Mouse (Mus musculus): Measurements from ENCODE around the gene Saal1.
"Not testable (repeated sequence)": the region's sequence is repeated elsewhere in the genome, so short reads cannot be mapped to it uniquely, and the experiment has no call there.

The Saal1 gene

DNA sequence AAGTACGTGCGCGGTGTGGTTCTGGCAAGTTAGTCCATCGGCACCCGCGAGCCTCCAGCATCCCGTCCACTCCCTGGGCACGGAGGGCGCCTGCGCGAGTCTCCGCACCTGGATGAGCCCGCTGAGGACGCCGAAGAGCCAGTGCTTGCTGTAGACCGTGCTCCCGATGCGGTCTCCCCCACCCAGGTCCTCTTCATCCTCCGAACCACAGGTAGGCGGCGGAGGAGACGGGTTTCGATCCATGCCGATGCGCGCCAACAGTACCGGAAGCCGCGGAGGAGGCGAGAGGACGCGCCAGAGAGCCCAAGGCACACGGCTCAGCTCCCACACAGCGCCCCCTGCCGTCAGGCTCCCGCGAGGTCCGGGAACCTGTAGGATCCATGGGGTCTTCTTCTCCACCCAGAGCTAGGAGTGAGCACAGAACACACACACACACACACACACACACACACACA lies at the start of gene Saal1:
Gene Saal1, minus strand, starts transcription at position 291 of the 455 bp plus-strand sequence.
- peak; percentile 84 to 92 for DNase-seq (ENCODE audit: low spot score in 2 of 2)

DNA sequence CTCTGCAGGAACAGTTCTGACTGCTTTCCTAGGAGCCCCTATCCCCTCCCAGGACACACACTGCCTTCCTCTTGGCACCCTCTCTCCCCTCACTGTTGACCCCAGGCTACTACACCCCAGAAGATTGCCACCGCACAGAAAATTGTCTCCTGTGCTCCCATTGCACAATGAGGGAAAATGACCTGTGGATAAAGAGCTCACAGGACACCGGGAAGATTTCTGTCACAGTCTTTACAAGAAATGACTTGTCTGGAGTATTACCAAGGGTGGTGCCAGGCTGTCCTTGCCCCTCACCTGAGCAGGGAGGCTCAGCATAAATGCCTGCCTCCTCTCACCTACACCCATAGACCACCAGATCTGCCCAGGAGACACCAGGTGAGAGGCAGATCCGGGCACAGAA lies 41.0 kb upstream of the Saal1 start, which contains the start of gene Saa2:
Gene Saa2, plus strand, starts transcription at position 301 of the 400 bp plus-strand sequence.
- DNase-seq (ENCODE audit: low spot score in 2 of 2), result no peak

DNA sequence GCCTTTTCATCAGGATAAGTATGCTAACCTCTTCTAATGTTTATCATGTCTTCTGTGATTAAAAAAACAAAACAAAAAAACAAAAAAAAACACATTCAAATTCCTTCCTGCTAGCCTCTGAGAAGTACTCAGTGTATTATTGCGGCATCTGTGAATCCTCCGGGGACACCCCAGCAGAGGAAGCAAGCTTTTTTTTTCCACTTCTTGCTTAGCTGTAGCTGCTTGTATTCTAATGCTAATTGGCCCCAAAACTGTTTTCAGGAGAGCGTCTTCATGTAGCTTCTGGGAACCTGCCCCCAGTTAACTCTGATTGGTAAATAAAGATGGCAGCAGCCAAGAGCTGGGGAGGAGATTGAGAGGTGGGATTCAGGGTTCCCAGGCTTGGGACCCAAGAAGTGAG lies 38.0 kb upstream of the Saal1 start:
- DNase-seq (ENCODE audit: low spot score in 2 of 2), result no peak

DNA sequence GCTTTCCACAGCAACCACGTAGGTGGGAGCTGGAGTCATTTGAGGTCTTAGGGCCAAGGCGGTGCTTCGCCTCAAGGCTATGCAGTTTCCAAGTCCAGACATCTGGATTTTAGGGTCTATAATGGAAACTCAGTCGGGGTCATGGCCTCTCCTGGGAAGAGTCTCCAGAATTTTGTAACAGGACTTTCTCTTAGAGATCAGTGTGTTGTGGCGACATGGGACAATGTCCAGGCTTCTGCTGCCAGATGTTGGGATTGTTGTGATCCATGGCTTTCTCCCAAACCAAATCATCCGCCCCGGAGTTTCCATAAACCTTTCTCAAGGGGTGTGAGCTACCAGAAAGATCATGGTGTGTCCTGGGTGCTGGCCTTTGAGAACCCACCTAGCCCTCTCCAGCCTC lies 35.9 kb upstream of the Saal1 start:
- no peak for DNase-seq (ENCODE audit: low spot score in 2 of 2)

GRCm38 (mm10) chr7:46745816-46746215 lies 35.3 kb upstream of the Saal1 start:
- no peak for DNase-seq (ENCODE audit: low spot score in 2 of 2)

DNA sequence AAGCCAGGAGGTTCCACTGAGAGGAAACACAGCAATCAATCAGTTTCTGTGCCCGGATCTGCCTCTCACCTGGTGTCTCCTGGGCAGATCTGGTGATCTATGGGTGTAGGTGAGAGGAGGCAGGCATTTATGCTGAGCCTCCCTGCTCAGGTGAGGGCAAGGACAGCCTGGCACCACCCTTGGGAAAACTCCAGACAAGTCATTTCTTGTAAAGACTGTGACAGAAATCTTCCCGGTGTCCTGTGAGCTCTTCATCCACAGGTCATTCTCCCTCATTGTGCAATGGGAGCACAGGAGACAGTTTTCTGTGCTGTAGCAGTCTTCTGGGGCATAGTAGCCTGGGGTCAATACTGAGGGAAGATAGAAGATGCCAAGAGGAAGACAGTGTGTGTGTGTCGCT lies 32.4 kb upstream of the Saal1 start, which contains the start of gene Saa1:
Gene Saa1, minus strand, starts transcription at position 101 of the 400 bp plus-strand sequence.
- DNase-seq (ENCODE audit: low spot score in 2 of 2), result not testable (repeated sequence)

DNA sequence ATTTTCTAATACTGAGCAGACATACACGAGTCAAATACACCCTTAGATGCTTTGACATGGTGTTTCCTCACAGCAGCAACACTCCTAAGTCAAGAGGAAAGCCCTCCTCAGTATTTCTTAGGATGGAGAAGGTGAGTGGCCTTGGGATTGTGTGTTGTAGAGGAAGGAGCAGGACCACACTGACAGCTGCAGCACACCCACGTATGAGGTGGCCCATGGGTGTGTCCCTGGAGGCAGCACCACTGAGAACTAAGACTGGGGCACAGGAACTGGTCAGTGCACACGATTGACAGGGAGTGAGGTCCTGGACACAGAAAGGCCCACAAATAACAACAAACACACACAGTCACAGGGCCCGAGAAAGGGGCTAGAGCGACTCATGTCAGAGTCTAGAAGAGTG lies 29.6 kb upstream of the Saal1 start:
- DNase-seq (ENCODE audit: low spot score in 2 of 2), result not testable (repeated sequence)

- no peak for DNase-seq (ENCODE audit: low spot score in 2 of 2)
These were observed 28.3 kb upstream of the Saal1 start for GRCm38 (mm10) chr7:46738561-46739460.

DNA sequence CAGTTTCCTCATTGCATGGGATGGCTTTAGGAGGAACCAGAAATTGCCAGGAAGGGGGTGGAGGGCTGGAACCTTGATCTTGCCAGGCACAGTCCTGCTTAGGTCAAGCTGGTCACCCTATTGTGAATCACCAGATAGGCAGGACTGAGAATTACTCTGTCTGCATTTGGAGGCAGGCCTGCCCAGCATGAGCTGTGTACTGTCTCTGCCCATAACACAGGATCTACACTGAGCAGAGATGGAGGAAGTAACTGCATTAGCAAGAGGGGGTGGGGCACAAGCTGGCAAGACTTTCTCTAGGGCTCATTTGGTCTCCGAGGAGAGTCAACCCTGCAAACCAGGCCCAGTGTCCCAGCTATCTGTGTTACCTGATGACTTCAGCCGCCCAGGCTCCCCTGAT lies 24.5 kb upstream of the Saal1 start:
- no peak for DNase-seq (ENCODE audit: low spot score in 2 of 2)

GRCm38 (mm10) chr7:46732458-46732857 lies 22.0 kb upstream of the Saal1 start, which contains the start of gene Saa4:
Saa4 (minus strand) TSS chr7:46732603.
- no peak for DNase-seq (ENCODE audit: low spot score in 2 of 2)

DNA sequence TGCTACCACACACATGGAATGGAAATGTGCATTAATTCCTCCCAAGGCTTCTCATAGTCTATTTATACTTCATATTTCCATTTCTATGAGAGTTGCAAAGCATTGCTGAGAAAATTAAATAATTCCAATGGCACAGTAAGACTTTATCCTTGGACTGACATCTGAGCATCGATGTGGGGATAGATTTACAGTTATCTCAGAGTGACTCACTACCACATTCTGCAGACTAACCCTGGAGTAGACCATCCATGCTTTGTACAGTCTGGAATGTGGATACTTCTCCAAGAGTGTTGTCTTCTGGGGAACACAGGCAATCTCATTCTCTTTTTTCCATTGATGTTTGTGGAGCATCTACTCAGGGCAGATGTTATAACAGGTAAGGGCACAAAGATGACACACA lies 17.1 kb upstream of the Saal1 start:
- DNase-seq (ENCODE audit: low spot score in 2 of 2), result no peak

DNA sequence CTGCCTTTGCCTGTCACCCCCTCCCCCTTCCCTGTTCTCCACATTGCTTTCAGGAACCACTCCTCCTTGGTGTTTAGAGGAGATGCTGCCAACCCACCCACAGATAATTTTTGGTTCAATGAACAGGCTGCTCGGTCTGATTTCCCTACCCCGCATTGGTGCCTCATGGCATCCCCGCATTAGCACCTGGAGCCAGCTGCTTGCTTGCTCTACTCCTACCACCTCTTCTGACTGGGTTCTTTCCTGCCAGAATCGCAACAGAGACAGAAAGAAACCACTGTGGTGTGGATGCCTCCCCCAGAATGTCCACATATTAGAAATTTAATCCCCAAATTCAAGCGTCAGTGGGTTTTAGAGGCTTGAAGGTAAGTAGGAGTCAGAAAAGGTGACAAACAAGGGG lies 13.9 kb upstream of the Saal1 start:
- DNase-seq (ENCODE audit: low spot score in 2 of 2), result no peak

DNA sequence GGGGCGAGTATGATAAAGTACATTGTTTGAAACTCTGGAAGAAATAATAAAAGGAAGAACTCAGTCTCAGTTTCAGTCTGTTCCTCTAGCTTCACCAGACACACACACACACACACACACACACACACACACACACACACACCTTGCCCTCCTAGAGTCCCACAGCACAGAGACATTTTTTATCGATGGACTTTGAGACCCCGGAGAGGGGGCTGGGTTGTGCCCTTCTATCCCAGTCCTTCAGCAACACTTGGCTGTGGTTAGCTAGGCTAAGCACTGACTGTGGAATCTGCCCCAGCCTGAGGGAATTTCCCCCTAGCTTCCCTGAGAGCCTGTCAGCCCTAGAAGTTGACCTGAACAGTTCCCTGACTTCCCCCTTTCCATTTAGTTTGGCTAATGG lies 13.4 kb upstream of the Saal1 start:
- DNase-seq (ENCODE audit: low spot score in 2 of 2), result no peak

DNA sequence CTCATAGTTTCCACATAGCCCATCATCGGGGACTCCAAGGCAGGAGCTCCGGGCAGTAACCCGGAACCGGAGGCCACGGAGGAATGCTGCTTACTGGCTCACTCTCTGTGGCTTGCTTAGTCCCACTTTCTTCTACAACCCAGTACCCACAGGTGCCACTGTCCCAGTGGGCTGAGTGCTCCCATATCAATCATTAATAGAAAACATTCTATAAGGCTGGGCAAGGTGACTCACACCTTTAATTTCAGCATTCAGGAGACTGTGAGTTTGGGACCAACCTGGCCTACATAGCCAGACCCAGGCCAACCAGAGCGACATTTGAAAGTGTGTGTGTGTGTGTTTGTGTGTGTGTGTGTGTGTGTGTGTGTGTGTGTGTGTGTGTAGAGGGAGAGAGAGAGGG lies 12.9 kb upstream of the Saal1 start:
- DNase-seq (ENCODE audit: low spot score in 2 of 2), result no peak

DNA sequence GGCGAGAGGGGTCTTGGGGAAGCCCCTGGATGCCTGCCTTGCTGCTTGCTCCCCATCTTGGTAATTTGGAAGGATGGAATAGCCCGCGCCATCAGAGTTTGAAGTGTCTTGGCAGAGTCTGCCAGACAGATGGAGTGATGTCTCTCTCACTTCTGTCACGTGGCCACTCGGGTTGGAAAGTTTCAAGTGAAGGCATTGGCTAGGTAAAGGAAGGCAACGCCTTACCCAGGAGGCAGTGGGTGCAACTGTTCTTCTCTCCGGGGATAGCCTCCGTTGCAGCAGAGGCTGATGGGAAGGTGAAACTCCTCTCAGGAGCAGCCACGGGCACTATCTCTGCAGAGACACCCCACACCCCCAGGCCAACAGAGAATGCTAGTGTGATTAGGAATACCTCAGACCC lies 10.0 kb upstream of the Saal1 start:
- DNase-seq (ENCODE audit: low spot score in 2 of 2), result no peak

DNA sequence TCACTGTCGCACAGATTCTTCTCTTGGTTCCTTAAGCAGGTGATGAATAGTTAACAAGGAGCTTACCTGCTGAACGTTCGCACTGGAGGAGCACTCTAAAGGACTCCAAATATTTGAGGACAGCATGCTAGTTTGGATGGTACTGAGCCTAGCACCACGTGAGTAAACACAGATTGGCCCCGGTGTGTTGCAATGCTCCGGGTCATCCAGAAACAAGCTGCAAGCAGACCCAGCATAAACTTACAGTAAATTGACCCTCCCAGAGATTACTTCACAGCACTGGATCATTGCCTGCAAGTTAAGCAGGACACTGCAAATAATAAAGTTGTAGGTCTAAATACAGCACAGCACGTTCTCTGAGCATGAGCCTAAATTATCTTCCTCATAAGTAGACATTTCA lies 9.0 kb upstream of the Saal1 start:
- no peak for DNase-seq (ENCODE audit: low spot score in 2 of 2)

- DNase-seq (ENCODE audit: low spot score in 2 of 2), result peak in 1 of 2 experiments; percentile 37
These were observed 8.3 kb upstream of the Saal1 start for GRCm38 (mm10) chr7:46718591-46719270.

- DNase-seq (ENCODE audit: low spot score in 2 of 2), result no peak
These were observed 6.4 kb upstream of the Saal1 start for GRCm38 (mm10) chr7:46716897-46717296.

DNA sequence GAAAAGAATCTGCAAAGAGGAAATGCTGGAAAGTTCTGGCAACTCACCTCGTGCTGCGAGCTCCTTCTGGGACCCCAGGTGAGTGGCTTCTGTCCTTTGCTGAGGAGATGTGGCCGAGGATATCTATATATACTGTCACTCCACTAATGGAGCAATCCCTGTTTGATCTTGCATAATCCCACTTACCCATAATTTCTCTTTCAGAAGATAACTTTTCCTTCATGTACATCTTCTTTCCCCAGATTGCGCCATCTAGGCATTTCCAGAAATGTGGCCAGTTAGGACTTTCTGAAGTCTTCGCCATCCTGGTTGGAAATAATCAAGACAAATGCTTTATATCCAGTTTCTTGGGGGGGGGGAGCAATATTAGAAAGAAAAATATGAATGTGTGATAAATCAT lies 5.1 kb upstream of the Saal1 start, which contains the start of gene Saa3:
Gene Saa3, minus strand, starts transcription at position 101 of the 400 bp plus-strand sequence.
- DNase-seq (ENCODE audit: low spot score in 2 of 2), result no peak

DNA sequence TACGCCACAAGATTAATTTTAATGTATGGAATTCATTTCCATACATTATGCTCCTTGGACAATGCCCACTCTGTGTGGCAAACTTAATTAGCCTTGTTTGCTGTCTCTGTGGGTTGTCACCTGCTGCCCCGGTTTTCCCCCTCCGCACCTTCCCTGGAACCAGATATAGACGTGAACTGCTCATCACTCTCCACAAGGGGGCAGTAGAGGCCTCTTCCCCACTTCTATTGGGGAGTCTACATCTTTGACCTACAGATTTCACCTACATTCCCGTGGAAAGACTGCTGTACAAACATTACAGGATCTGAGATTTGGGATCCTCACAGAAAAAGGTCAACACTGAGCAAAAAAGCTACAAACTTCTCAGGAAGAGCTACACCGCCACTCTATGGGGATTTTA lies 4.0 kb upstream of the Saal1 start:
- DNase-seq (ENCODE audit: low spot score in 2 of 2), result peak in 1 of 2 experiments; percentile 68

GRCm38 (mm10) chr7:46712250-46712649 lies 1.8 kb upstream of the Saal1 start:
- no peak for DNase-seq (ENCODE audit: low spot score in 2 of 2)

DNA sequence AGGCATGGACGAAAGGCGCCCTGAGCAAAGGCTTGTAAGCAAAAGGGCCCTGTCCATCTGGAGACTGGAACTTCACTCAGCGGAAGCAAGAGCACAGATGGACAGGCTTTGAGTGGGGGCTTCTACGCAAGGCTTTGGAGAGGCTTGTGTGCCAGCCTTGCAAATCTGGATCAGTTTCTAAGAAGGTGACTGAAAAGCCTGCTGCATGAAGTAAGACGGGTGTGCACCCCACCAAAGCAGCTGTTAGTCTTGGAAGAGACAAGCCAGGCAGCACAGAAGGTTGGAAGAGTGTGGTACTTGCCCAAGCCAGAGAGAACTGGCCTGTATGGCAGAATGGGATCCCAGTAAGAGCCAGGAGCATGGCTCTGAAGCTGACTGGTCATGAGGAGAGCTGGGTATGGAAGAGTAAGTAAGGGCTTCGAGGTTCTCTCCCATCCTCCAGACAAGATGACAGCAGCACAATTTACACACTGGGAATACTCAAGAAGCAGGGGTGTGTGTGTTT lies 9.9 kb downstream of the Saal1 start:
- DNase-seq (ENCODE audit: low spot score in 2 of 2), result no peak
